Mouse (Mus musculus) erythroid progenitor cell, adult 5-6 weeks (primary cell): ENCODE results near the gene Arhgef25. TPM values are rescaled to one million over a fixed set of nuclear protein-coding genes. Genes with fewer than 3 reads are reported as not detected.

Experiments
- ATAC-seq: replicated peaks from 2 replicates; pipeline ENCODE4 v1.8.0; 2016; ENCODE audit warnings: moderate number of reproducible peaks, mild to moderate bottlenecking, moderate TSS enrichment, inconsistent platforms; ENCODE audit not compliant: poor library complexity, low FRiP score, severe bottlenecking
- total RNA-seq, 2 experiments: library from RNA; stranded (forward) in 1 of 2; stranded (reverse) in 1 of 2; fragments of 150-400 nt in 1 of 2; fragments of 186-747, 209-891 nt in 1 of 2; gene quantifications; 2 replicates each; pipeline versions ENCODE4 v1.2.3 to v1.2.4; 2015 to 2017; ENCODE audit warnings: low replicate concordance in 2 of 2

The Arhgef25 gene
- total RNA-seq (2015; ENCODE audit: low replicate concordance): 0.72 TPM in 1 of 2 replicates, not detected in the other
- total RNA-seq (2017; ENCODE audit: low replicate concordance): 0.13 and 10.1 TPM in 2 replicates

DNA sequence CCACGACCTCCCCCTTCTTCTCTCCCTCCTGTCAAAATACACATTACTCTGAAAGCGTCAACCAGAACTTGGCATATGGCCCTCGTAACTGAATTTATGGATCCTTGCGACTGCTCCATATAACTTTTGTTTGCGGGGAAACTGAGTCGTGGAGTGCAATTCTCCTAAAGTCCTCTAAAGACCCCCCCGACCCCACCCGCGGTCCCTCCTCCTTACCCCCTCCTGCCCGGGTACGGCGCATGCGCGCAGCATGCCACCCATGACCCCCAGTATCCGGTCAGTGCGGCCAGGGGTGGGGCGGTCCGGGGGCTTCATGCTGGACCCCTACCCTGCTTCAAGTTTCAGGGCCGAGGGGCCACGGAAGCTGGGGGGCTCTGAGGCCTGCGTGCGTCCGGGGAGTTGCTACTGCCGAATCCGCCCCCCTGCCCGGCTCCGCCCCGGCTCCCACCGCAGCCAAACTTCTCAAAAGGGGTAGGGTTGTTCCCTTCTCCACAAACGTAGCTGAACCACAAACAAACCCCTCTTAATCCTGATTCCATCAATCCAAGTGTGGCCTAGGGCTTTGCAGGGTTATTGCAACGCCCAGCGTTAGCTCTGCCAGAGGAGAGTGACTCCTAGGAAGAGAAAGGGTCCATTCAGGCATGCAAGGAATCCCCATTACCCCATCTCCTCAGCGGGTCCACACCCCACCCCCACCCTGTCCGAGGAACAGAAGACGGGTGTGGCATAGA, at the start of gene Arhgef25:
TSS of gene Arhgef25 (minus strand) at position 433 of the 731 bp plus-strand sequence.
- ATAC-seq: 0 out of 2 replicates have a peak, but pooled peaks have one; percentile 8

DNA sequence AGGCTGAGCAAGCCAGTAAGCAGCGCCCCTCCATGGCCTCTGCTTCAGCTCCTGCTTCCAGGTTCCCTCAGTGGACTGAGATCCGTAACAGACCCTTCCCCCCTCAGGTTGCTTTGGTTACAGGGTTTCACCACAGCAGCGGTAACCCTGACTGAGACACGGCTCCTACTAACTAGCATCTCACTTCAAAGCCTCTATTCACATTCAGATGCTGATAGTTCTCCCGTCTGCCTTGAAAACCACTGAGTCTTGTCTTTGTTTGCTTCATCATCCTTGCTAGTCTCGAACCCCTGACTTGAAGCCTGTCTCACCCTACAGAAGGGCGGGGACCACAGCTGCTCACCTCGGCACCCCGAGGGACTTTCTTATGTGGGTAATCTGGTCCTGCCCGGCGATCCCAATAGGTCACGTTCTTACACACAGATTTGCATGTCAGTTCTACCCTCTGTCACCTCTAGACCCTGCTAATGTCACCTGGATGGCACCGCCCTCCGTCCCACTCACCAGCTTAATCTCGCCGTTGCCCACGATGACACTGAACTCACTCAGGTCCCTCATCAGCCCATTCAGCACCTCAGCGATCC, 48.5 kb upstream of the Arhgef25 start:
- ATAC-seq: no peak

DNA sequence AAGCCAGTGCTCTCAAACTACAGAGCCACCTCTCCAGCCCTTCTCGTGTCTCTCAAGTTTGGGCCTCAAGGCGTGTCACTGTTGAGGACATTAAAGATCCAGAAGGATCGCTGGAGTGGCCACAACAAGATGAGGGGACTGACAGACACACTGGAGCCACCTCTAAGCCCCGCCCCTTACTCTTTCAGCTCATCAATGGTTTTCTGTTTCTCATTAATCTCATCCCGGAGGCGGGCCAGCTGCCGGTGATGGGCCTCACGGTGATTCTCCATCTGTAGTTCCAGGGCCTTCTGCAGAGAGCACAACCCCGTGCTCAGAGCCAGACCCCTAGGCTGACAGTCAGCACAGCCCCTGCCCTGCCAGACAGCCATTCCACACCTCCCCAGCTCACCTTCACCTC, 46.7 kb upstream of the Arhgef25 start:
- ATAC-seq: no peak

DNA sequence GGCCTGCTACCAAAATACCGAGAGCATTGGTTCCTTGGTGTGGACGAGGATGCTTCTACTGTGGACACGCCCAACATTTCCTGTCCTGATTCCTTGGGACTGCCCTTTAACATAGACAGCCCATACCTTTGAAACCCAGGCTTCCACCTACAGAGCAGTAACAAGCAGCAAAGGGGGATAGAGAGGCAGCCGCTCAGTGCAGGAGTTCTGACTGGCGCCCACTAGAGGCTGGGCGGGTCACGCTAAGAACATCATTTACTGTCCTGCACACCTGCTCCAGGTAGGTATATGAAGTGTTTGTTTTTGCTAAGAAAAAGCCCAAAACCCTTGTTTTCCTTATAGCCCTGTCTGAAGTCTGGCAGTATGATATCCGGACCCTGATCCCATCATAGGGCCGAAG, 43.3 kb upstream of the Arhgef25 start:
- no peak for ATAC-seq

DNA sequence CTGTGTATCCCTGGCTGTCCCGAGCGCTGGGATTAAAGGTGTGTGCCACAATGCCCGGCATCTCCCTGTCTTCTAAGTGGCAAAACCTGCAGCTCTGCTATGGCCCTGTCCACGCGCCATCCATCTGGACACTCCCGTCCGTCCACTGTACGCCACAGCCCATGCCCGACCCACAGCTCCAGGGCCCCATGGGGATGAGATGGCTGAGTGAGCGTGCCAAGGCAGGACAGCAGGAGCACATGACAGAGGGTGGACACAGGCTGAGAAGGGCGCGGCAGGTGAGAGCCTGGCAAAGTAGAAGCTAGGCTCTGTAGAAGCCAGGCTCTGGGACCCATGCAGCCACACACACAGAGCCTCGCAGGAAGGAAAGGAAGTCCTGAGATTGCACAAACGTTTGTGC, 41.9 kb upstream of the Arhgef25 start:
- ATAC-seq: no peak

DNA sequence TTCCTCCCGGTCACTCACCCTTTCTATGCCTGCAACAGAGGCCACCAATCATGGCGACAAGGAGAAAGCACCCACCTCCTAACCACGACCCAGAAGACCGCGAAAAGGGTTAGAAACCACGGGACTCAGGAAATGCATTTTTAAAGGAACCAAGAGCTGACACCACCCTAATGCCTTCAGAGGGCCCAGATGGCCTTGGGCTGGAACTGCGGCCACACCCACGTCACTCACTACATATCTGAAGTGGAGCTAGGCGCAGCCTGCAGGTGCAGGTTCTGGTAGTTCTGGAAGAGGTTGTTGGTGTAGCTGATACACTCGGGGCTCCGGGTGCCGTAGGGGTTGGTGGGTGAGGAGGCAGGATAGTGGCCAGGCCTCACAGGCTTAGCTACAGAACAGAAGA, 40.8 kb upstream of the Arhgef25 start:
- no peak for ATAC-seq

DNA sequence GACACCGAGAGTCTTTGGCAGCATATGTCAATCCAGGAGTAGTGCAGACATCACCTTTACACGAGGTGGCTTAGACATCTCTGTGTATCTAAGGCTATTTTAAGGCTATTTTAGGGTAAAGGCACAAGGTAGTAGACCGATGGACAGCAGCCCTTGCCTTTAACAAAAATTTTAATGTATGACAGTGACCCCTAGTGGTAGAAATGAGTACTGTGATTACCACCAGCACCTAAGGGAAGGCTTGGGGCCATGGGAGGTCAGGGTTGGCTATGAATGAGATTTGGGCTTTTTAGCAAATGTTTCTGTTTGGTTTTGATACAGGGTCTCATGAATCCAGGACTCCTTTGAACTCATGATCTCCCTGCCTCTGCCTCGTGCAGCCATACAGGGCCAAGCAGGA, 39.0 kb upstream of the Arhgef25 start:
- peak; percentile 84 for ATAC-seq

DNA sequence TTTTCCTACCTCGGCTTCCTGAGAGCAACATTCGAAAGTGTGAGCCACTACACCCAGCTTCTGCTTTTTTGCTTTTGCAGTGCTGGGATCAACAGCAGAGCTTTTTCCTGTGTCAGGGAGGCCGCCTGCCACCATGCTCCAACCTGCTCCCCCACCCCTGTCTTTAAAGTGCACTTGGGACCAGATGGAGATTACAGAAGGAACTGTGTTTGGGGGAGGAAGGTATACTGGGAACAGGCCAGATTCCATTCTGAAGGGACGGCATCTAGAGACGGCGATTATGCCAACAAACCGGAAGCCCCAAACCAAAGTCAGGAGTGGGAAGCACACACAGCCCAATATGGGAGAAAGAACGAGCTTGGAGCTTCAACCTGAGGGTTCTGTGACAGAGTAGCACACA, 37.3 kb upstream of the Arhgef25 start:
- ATAC-seq: no peak

DNA sequence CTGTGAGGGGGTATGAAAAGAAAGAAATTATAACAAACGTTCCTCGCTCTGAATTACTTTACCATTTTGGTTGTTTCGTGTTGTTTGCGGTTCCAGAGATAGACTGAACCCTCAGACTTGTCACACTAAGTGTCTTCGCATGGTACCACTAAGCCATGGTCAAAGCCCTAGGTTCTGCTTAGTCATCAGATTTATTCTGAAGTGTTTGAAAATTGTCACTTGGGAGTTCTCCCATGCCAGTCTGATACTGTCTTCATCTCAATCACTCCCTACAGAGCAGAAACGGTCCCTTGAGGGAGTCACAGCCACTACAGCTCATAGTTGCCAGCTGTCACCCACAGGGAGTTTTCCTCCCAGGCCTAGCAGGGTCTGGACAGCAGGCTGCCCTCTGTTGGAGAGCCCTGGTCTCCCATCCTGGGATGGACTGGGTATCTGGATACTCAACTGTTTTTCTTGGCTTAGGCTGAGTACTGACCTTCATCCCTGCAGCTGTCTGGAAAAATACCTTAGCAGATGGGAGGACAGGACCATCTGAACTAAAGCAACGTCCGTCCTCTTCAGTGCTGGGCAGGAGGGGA, 36.5 kb upstream of the Arhgef25 start:
- ATAC-seq: no peak

DNA sequence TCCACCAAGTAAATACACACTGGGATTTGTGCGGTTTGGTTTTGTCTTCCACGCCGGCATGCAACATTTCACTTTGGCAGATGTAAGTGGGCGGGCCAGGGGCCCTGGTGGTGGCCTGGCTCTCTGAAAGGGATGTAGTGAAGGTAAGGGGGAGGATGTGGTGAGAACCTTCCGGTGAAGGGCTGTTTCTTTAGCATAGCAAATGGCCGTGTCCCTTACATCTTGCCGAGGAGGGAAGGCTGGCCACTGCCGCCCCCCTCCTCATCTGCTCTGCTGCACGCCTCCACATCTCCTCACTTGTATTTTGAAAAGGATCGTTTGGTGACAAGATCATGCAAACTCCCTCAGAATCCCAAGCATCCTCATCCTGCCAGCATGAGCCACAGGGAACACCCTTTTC, 35.8 kb upstream of the Arhgef25 start:
- no peak for ATAC-seq

DNA sequence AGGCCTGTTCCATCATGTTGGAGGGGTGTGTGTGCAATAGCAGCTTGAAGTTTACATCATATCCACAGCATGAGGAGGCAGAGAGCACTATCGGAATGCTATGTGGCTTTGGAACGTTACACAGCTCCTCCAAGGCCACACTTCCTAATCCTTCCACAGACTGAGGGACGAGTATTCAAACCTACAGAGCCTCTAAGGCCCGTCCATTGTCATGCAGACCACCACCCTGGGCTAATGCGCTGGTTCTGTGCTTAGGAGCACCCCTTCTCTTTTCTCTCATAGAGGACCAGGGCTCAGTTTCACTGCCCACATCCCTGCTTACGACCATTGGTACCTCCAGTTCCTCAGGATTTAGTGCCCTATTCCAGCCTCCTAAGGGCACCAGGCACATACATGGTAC, 35.3 kb upstream of the Arhgef25 start:
- ATAC-seq: no peak

DNA sequence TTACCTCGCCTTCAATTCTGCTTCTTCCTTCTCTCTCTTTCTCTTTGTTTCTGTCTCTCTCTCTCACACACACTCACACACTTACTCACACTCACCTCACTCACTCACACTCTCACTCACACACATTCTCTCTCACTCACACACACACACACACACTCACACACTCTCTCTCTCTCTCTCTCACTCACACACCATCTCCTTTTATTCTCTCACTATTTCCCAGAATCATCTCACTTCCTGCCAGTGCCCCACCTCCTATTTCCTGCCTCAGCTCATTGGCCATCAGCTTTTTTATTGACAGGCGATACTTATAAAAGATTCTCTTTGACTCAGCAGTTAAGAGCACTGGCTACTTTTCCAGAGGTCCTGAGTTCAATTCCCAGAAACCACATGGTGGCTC, 28.5 kb upstream of the Arhgef25 start:
- no peak for ATAC-seq

DNA sequence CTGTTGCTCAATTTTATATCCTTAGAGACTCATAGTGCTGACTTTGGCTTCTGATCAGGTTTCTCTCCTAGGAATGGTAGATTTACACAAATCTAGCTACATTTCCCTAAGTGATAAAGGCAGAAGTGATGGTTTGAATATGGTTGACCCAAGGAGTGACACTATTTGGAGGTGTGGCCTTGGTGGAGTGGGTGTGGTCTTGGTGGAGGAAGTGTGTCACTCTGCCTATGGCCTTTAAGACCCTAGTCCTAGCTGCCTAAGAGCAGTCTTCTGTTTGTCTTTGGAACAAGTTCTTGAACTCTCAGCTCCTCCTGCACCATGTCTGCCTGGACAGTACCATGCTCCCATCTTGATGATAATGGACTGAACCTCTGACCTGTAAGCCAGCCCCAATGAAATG, 27.3 kb upstream of the Arhgef25 start:
- no peak for ATAC-seq

DNA sequence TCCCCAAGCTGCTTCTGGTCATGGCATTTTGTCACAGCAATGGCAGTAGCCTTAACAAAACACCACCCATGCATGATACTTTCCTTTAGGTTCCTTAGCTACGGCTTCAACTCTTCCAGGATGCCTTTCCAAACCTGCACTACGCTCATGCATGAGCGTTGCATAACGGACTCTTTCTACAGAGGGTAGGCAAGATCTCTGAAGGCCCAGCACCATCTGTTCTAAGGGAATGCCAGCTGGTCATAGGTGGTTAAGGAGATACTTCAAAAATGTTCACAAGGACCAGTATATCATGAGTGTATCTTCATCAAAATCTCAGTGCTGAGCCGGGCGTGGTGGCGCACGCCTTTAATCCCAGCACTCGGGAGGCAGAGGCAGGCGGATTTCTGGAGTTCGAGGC, 26.6 kb upstream of the Arhgef25 start:
- no peak for ATAC-seq

DNA sequence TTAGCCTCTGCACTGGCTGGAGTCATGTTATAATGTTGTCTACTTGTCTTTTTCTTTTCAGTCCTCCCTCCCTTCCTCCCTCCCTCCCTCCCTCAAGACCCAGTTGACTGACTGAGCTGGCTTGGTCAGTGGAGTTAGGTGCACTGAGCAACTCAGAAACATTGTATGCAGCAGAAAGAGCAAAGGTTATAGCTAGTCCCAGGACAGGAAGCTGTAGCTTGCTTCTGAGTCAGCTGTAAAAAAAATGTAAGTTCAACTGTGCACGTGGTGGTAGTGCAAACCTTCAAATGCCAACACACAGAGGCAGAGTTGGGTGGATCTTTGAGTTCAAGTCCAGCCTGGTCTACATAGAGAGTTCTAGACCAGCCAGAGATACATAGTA, 24.5 kb upstream of the Arhgef25 start:
- ATAC-seq: no peak

DNA sequence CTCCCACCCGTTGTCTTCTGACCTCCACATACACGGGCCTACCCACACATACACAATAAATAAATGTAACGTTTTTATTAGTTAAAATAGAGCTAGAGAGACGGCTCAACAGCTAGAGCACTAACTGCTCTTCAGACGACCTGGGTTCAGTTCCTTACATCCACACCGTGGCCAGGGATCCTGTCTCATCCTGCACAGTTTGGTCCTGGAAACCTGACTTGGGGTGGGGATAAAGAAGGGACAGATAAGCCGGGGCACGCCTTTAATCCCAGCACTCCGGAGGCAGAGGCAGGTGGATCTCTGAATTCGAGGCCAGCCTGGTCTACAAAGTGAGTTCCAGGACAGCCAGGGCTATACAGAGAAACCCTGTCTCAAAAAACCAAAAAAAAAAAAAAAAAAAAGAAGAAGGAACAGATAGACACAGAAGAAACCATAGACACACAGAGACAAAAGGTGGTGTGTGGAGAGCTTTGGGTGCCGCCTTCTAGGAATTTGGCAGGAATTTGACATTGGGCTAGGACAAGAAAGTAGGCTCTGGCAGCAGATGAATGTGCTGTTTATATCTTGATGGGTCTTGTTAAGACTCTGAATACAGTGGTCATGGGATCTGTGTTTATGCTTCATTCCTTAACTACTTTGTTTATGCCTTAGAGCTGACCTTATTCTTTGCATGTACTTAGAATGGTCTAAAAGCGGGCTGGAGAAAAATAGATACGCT, 24.0 kb upstream of the Arhgef25 start:
- no peak for ATAC-seq

DNA sequence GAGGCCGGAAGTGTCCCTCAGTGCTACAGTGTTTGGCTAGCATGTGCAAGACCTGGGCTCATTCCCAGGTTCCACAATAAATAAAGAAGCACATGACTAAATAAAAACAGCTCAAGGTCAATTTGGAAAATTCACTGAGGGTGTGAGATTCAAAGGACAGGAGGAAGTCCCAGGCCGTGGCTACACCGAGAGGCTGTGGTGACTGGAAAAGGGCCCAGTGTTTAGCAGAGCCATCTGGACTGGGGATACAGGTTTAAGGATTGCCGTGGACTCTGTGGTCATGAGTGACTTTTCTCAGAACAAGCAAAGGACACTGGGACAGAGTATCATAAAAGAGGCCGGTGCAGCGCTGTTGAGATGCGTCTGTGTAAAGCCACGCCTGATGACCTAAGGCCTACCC, 23.4 kb upstream of the Arhgef25 start:
- ATAC-seq: no peak

DNA sequence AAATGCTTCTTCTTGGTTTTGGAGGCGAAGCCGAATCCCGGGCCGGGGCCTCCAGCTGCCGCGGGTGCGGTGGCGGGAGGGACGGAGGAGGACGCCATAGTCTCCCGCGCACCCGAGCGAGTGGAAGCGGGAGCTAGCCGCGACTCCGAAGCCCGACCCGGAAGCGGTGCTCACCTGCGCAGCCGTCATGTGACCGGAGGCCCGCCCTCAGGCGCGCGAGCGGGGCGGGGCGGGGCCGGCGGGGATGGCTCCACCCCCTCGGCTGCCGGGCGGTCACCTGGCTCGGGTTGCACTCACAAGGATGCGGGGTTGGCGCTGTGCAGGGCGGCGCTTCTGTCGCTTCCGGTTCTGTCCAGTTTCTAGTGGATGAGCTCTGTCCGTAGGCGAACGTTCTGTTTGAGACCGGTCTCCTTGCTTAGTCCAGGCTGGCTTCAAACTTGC, 21.6 kb upstream of the Arhgef25 start, which contains the start of gene Pip4k2c:
TSS of gene Pip4k2c (minus strand) at position 172 of the 441 bp plus-strand sequence.
- peak; percentile 90 for ATAC-seq

DNA sequence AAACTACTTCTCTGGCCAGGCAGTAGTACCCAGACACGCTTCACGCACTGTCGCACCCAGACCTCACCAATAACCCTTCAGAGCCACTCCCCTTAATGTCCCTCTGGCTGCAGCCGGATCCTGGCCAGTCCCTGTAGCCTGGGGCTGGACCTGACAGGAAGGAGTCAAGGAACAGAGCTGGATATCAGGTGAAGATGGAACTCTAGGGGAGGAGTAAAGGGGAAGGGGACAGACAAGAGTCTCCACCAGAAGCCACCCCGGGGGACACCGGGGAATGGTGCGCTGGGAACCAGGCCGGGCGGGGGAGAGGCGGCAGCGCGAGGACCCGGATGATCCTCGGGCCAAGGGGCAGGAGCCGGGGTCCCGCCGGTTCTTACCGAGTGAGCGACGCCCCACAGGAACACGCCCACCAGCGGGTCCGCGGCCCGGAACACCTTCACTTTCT, 21.1 kb upstream of the Arhgef25 start:
- peak; percentile 75 for ATAC-seq

DNA sequence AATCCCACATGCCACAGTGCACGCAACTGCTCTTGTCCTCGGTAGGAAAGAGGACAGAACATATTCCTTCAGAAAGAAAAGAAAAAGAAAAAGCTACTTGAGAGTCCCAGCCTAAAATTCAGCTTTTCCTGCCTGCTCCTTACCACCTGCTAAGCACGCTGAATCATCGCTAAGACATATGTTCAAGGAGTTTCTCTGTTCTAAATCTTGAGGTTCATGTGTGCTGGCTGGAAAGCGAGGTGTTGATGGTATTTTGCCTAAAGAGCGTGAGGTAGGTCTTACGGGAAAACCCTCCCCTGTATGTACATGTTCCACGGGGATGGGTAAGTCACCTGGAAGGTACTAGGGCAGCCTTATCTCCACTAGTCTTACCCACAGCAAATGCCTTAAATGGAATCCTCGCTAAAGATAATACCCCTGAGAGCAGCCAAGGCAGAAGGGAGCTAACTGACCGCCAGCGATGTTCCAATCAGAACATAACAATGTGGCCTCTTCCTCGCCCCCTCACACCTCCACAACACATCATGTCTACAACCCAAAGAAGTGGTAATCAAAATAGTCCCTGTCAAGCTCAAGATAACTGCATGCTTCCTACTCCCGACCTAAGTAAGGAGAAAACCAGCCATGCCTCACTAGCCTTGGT, 20.2 kb upstream of the Arhgef25 start:
- no peak for ATAC-seq
